Mouse (Mus musculus) MEL (cell line): Measurements from ENCODE around the gene Ccdc142. TPM values are rescaled to one million over a fixed set of nuclear protein-coding genes. Genes with fewer than 3 reads are reported as not detected.
A peak's percentile ranks its signal among the peaks of the same experiment; 100 is the strongest.

Source experiments
- DNase-seq: peaks from one replicate; pipeline ENCODE4 v3.0.0; 2011; ENCODE audit warnings: low read depth, low spot score
- H3K27ac ChIP-seq: 2 replicates; pipeline ENCODE4 v1.5.1; 2012; ENCODE audit warnings: low read depth, mild to moderate bottlenecking, control low read depth, low read length, moderate library complexity; ENCODE audit not compliant: control insufficient read depth
- H3K27me3 ChIP-seq, 2 experiments: fragments of 150-350 bp in 1 of 2; sonication (generic) in 1 of 2; 2 replicates each; pipeline ENCODE4 v1.6.1; 2012; ENCODE audit warnings: low read length in 2 of 2, mild to moderate bottlenecking in 2 of 2, improper control_type of control experiment in 1 of 2, moderate library complexity in 1 of 2; ENCODE audit not compliant: insufficient read depth in 2 of 2, control insufficient read depth in 1 of 2
- H3K36me3 ChIP-seq, 2 experiments: 2 replicates each; pipeline ENCODE4 v1.6.1; 2012 to 2014; ENCODE audit warnings: low read length in 2 of 2, improper control_type of control experiment in 1 of 2, inconsistent platforms in 1 of 2, mild to moderate bottlenecking in 1 of 2; ENCODE audit not compliant: insufficient read depth in 2 of 2, control insufficient read depth in 1 of 2
- H3K4me1 ChIP-seq, 2 experiments: fragments of 150-350 bp in 1 of 2; sonication (generic) in 1 of 2; 2 replicates each; pipeline ENCODE4 v1.6.1; 2012; ENCODE audit warnings: low read length in 2 of 2, improper control_type of control experiment in 1 of 2, mild to moderate bottlenecking in 1 of 2; ENCODE audit not compliant: insufficient read depth in 2 of 2, control insufficient read depth in 1 of 2
- H3K4me3 ChIP-seq, 2 experiments: fragments of 150-350 bp in 1 of 2; sonication (generic) in 1 of 2; 2 replicates each; pipeline ENCODE4 v1.5.1; 2012; ENCODE audit warnings: low read depth in 2 of 2, low read length in 2 of 2, mild to moderate bottlenecking in 2 of 2, moderate library complexity in 2 of 2, control low read depth in 1 of 2, improper control_type of control experiment in 1 of 2; ENCODE audit not compliant: control insufficient read depth in 1 of 2, insufficient read depth in 1 of 2
- H3K79me2 ChIP-seq: 2 replicates; pipeline ENCODE4 v1.6.1; 2012; ENCODE audit warnings: mild to moderate bottlenecking, low read length, moderate library complexity; ENCODE audit not compliant: control insufficient read depth, poor library complexity, insufficient read depth
- H3K9ac ChIP-seq: 2 replicates; pipeline ENCODE4 v1.6.1; 2012; ENCODE audit warnings: low read depth, mild to moderate bottlenecking, control low read depth, low read length, moderate library complexity; ENCODE audit not compliant: control insufficient read depth, poor library complexity, severe bottlenecking
- H3K9me3 ChIP-seq: fragments of 150-350 bp; sonication (generic); replicated peaks from 2 replicates; pipeline ENCODE4 v1.6.1; 2012; ENCODE audit warnings: mild to moderate bottlenecking, low read length, improper control_type of control experiment, moderate library complexity; ENCODE audit not compliant: insufficient read depth
- CTCF ChIP-seq, 3 experiments: IDR thresholded peaks in 2 of 3; conservative IDR thresholded peaks in 1 of 3; 2 replicates each; pipeline ENCODE4 v1.5.1; 2011 to 2012; ENCODE audit warnings: low read length in 3 of 3, low read depth in 2 of 3, mild to moderate bottlenecking in 2 of 3, improper control_type of control experiment in 1 of 3, inconsistent platforms in 1 of 3, mixed read lengths in 1 of 3, moderate library complexity in 1 of 3; ENCODE audit not compliant: control insufficient read depth in 1 of 3, insufficient read depth in 1 of 3, poor library complexity in 1 of 3, severe bottlenecking in 1 of 3
- ELF1 ChIP-seq: IDR thresholded peaks from 2 replicates; pipeline ENCODE4 v1.6.1; 2014; ENCODE audit warnings: low read depth, mild to moderate bottlenecking, inconsistent platforms, low read length, improper control_type of control experiment, moderate library complexity
- ETS1 ChIP-seq: IDR thresholded peaks from 2 replicates; pipeline ENCODE4 v1.6.1; 2012; ENCODE audit warnings: low read depth, mild to moderate bottlenecking, inconsistent platforms, low read length, improper control_type of control experiment, moderate library complexity
- GABPA ChIP-seq: IDR thresholded peaks from 2 replicates; pipeline ENCODE4 v1.6.1; 2012; ENCODE audit warnings: low read depth, mild to moderate bottlenecking, inconsistent platforms, low read length, improper control_type of control experiment, moderate library complexity
- HCFC1 ChIP-seq: IDR thresholded peaks from 2 replicates; pipeline ENCODE4 v1.6.1; 2012; ENCODE audit warnings: low read depth, mild to moderate bottlenecking, inconsistent platforms, low read length, improper control_type of control experiment, moderate library complexity
- MAX ChIP-seq: IDR thresholded peaks from 2 replicates; pipeline ENCODE4 v1.6.1; 2011; ENCODE audit warnings: low read length, improper control_type of control experiment
- MAZ ChIP-seq: IDR thresholded peaks from 2 replicates; pipeline ENCODE4 v1.6.1; 2012; ENCODE audit warnings: low read depth, mild to moderate bottlenecking, inconsistent platforms, low read length, improper control_type of control experiment
- MXI1 ChIP-seq: IDR thresholded peaks from 2 replicates; pipeline ENCODE4 v1.6.1; 2011; ENCODE audit warnings: mild to moderate bottlenecking, low read depth, low read length, improper control_type of control experiment
- MYC ChIP-seq: IDR thresholded peaks from 2 replicates; pipeline ENCODE4 v1.6.1; 2011; ENCODE audit warnings: low read depth, mild to moderate bottlenecking, low read length, improper control_type of control experiment, moderate library complexity
- NELFE ChIP-seq: IDR thresholded peaks from 2 replicates; pipeline ENCODE4 v1.6.1; 2011; ENCODE audit warnings: low read depth, low read length, improper control_type of control experiment
- POLR2A ChIP-seq, 2 experiments: IDR thresholded peaks; 2 replicates each; pipeline ENCODE4 v1.6.1; 2011 to 2012; ENCODE audit warnings: low read length in 2 of 2, mild to moderate bottlenecking in 2 of 2, control low read depth in 1 of 2, improper control_type of control experiment in 1 of 2, low read depth in 1 of 2, moderate library complexity in 1 of 2; ENCODE audit not compliant: control insufficient read depth in 1 of 2, insufficient read depth in 1 of 2, poor library complexity in 1 of 2
- POLR2AphosphoS2 ChIP-seq: IDR thresholded peaks from 2 replicates; pipeline ENCODE4 v1.6.1; 2011; ENCODE audit warnings: low read length, improper control_type of control experiment
- POLR2AphosphoS5 ChIP-seq: IDR thresholded peaks from 2 replicates; pipeline ENCODE4 v1.6.1; 2012; ENCODE audit warnings: low read depth, borderline replicate concordance, mild to moderate bottlenecking, inconsistent platforms, low read length, moderate library complexity, mixed read lengths
- SIN3A ChIP-seq: IDR thresholded peaks from 2 replicates; pipeline ENCODE4 v1.6.1; 2012; ENCODE audit warnings: low read length, improper control_type of control experiment, inconsistent platforms
- TBP ChIP-seq: IDR thresholded peaks from 2 replicates; pipeline ENCODE4 v1.8.0; 2011; ENCODE audit warnings: low read depth, low read length, improper control_type of control experiment
- TCF12 ChIP-seq: IDR thresholded peaks from 2 replicates; pipeline ENCODE4 v1.6.1; 2014; ENCODE audit warnings: low read depth, mild to moderate bottlenecking, inconsistent platforms, low read length, improper control_type of control experiment, moderate library complexity
- USF1 ChIP-seq: IDR thresholded peaks from 2 replicates; pipeline ENCODE4 v1.6.1; 2014; ENCODE audit warnings: low read depth, mild to moderate bottlenecking, inconsistent platforms, low read length, improper control_type of control experiment, moderate library complexity
- USF2 ChIP-seq, 2 experiments: IDR thresholded peaks; 2 replicates each; pipeline ENCODE4 v1.6.1; 2011 to 2012; ENCODE audit warnings: improper control_type of control experiment in 2 of 2, low read length in 2 of 2, borderline replicate concordance in 1 of 2, inconsistent platforms in 1 of 2, low read depth in 1 of 2, mild to moderate bottlenecking in 1 of 2; ENCODE audit not compliant: insufficient read depth in 1 of 2
- ZMIZ1 ChIP-seq: IDR thresholded peaks from 2 replicates; pipeline ENCODE4 v1.6.1; 2012; ENCODE audit warnings: low read depth, mild to moderate bottlenecking, inconsistent platforms, low read length, improper control_type of control experiment, moderate library complexity
- ZNF384 ChIP-seq: IDR thresholded peaks from 2 replicates; pipeline ENCODE4 v1.6.1; 2012; ENCODE audit warnings: low read depth, mild to moderate bottlenecking, inconsistent platforms, low read length, improper control_type of control experiment
- polyA plus RNA-seq, 2 experiments: library from polyadenylated mRNA; stranded (reverse) in 1 of 2; unstranded in 1 of 2; fragments of >175 nt in 1 of 2; fragments of >200 nt in 1 of 2; gene quantifications; 2 replicates each; pipeline versions ENCODE4 v1.2.1 to v1.2.4; 2012; ENCODE audit warnings: low replicate concordance in 2 of 2, low read depth in 1 of 2; ENCODE audit not compliant: insufficient read length in 2 of 2, insufficient read depth in 1 of 2, missing spikeins in 1 of 2
- total RNA-seq: library from RNA; depleted of rRNA; stranded (reverse); fragments of 300-350 nt; gene quantifications from 2 replicates; pipeline ENCODE4 v1.2.3, GENCODE M21; 2012

The Ccdc142 gene
- total and polyA plus RNA-seq, 3 experiments: 2.2 to 5.1 TPM; not detected in 1

DNA sequence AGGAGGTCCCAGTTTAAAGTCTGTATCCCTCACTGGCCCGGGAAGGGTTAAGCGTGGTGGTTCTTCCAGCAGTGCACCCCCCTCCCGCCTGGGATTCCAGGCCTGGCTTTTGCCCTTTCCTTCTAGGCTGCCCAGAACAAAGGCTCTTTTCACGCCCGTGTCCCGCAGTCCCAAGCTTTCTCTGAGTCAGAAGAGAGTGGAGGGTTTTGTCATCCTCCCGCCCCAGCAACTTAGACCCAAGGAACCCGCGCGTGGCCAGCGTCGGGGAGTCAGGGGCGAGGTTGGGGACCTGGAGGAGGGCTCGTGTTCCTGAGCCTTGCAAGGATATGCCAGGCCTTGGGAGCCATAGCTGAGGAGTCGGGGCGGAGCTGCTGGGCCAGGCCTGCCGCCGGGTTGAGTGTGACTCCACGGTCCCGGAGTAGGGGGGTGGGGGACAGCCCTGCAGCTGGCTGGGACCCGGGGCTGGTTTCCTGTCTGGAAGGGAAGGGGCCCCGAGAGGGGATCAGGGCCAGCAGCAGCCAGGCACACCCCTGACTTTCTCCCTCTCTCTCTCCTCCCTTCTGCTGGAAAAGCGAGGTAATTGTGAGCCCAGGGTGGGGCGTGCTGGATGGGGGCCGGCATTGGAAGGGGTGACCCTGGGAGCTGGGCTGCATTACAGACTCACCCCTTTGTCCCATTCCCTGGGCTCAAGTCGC is 35.6 kb downstream of the Ccdc142 start (continued):
- TF ChIP-seq GABPA (no peak), TCF12 (peak; percentile 20; the same call in 1 of the 2 replicates), HCFC1 (peak; percentile 50; the same call in 1 of the 2 replicates), ELF1 (no peak), POLR2AphosphoS2 (no peak), USF1 (no peak)

DNA sequence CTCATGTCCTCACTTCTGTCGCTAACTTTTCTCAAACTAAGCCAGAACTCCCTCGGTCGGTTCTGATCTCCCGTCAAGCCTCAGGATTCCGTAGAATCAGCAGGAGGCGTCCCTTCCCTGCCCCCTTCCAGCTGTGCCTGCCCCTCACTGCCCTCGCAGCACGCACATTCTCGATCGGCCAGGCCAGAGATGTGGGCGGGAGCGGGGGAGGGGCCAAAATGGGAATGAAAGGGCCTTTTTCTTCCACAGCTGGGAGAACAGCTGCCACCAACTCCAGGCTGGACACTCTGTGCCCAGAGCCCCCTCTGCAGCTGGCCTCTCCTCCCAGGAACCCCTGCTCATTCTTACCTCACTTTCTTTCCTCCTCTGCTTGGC is 36.2 kb downstream of the Ccdc142 start:
- TF ChIP-seq ETS1 (0 out of 2 replicates have a peak, but pooled peaks have one; percentile 29), TCF12 (0 out of 2 replicates have a peak, but pooled peaks have one; percentile 8), CTCF (IDR thresholded peaks at IDR 0.05 in 2 of 3, conservative IDR thresholded peaks at IDR 0.05 in 1 of 3; ENCODE audit: control insufficient read depth in 1 of 3, insufficient read depth in 1 of 3, low read depth in 2 of 3, low read length in 3 of 3, poor library complexity in 1 of 3, severe bottlenecking in 1 of 3) (no peak), MAZ (peak; percentile 55; the same call in 1 of the 2 replicates), POLR2A (IDR thresholded peaks at IDR 0.05; ENCODE audit: control insufficient read depth in 1 of 2, insufficient read depth in 1 of 2, low read depth in 1 of 2, low read length in 2 of 2, poor library complexity in 1 of 2) (peak; percentile 3 to 54; a peak in 1 of 4 replicates), SIN3A (peak; percentile 35; the same call in 1 of the 2 replicates), NELFE (peak; percentile 30; the same call in 1 of the 2 replicates), POLR2AphosphoS5 (no peak), MXI1 (peak; percentile 42; the same call in 1 of the 2 replicates)
- TF ChIP-seq, all 39 proteins: peak for 7
- H3K27ac ChIP-seq: peak overlapping the region; percentile 55
- H3K36me3 ChIP-seq: no peaks in the 10 kb centered on the region
- H3K9ac ChIP-seq: peak overlapping the region; percentile 89
- H3K9me3 ChIP-seq: no peaks in the 10 kb centered on the region
- H3K4me3 ChIP-seq: peak overlapping the region; percentile 72 to 91
- peak; percentile 76 for DNase-seq
- H3K27me3 ChIP-seq: no peaks in the 10 kb centered on the region
- peaks cover 0 to 10% of the 10 kb centered on the region in 2 experiments; a peak in 3 of 4 replicates for H3K4me1 ChIP-seq
- H3K79me2 ChIP-seq: peaks cover 6% of the 10 kb centered on the region; the same call in 1 of the 2 replicates

DNA sequence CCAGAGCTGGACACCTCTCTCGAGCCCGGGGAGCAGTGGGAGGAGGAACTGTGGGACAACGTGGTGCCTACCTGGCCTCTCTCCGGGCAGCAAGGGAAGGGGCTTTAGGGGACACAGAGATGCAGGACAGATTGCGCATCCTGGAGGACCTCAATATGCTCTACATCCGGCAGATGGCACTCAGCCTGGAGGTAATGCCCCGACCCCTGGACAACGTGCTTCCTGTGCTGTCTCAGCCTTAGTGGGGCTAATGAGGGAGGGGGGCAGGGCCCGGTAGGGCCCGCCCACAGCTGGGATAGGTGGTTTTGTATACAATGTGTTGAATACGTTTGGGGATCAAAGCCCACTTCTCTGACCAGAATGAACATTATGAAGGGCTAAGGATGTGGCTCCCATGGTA is 36.7 kb downstream of the Ccdc142 start:
- Histone ChIP-seq H3K36me3 (no peaks in the 10 kb centered on the region), H3K79me2 (peaks cover 6% of the 10 kb centered on the region; the same call in 1 of the 2 replicates), H3K9me3 (no peaks in the 10 kb centered on the region), H3K9ac (peak overlapping the region; percentile 89), H3K4me1 (peaks cover 0 to 10% of the 10 kb centered on the region in 2 experiments; a peak in 3 of 4 replicates), H3K27me3 (no peaks in the 10 kb centered on the region), H3K27ac (peak overlapping the region; percentile 44), H3K4me3 (peak overlapping the region; percentile 72 to 91)
- TF ChIP-seq TBP (no peak), MYC (peak; percentile 78), USF2 (IDR thresholded peaks at IDR 0.05; ENCODE audit: borderline replicate concordance in 1 of 2, insufficient read depth in 1 of 2, low read depth in 1 of 2, low read length in 2 of 2) (no peak), SIN3A (peak; percentile 28; the same call in 1 of the 2 replicates), MXI1 (peak; percentile 15; the same call in 1 of the 2 replicates), ZMIZ1 (no peak), ZNF384 (no peak), CTCF (IDR thresholded peaks at IDR 0.05 in 2 of 3, conservative IDR thresholded peaks at IDR 0.05 in 1 of 3; ENCODE audit: control insufficient read depth in 1 of 3, insufficient read depth in 1 of 3, low read depth in 2 of 3, low read length in 3 of 3, poor library complexity in 1 of 3, severe bottlenecking in 1 of 3) (peak in 2 of 3 experiments; percentile 9 to 32; a peak in 2 of 6 replicates), MAX (peak; percentile 39; the same call in 1 of the 2 replicates)
- DNase-seq: peak; percentile 71
